Mouse (Mus musculus): Measurements from ENCODE around the gene Tas2r140.

Gene Tas2r140

DNA sequence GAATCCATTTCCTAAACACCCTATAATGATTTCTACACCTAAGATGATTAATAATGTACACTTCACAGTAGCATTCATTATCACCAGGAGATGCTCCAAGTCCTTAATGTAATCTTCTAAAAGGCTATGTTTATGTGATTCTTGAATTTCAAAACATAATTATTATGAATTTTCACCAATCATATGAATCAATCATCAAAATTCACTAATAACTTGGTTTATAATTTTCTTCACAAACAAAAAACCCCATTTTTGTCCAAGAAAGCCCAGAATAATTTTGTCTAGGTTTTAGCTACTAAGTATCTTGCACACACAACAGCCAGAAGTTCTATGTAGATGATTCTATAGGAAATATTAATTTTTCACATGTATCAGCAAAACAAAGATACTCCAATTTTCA is at the start of gene Tas2r140:
Tas2r140 (minus strand) TSS at position 101 of the 400 bp plus-strand sequence.
- DNase-seq (ENCODE audit: low read depth, low spot score), result no peak

DNA sequence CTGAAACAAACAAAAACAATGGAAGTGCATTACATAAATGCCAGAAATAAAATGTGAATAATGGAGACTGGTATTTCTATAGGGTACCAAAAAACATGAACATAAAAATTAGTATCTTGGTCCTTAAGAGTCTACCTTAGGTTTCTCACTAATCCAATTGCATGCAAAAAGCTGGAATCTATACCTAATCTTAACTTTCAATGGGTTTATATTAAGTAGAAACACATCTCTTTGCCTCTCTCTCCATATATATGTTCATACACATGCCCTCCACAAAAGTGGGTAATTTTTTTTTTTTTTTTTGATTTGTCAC is 48.9 kb upstream of the Tas2r140 start, which contains the start of gene Smim10l1:
Smim10l1 (plus strand) TSS at position 301 of the 313 bp plus-strand sequence.
- no peak for DNase-seq (ENCODE audit: low read depth, low spot score)

DNA sequence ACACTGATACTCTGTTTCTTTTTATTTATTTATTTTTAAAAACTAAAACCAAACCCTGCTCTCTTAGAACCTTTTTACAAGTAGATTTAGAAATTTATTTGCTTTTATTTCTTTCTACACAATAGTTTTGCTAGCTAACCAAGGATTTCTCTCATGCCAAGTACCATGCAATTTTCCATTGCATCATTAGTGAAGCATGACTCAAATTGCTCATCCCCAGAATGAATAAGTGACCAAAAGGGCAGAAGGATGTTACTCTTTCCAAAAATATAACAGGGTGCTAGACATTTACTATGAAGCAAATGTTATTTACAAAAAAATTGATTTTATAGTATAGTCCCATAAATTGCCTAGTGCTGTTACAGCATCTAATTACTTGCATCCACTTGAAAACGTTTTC is 46.8 kb upstream of the Tas2r140 start:
- DNase-seq (ENCODE audit: low read depth, low spot score), result no peak

DNA sequence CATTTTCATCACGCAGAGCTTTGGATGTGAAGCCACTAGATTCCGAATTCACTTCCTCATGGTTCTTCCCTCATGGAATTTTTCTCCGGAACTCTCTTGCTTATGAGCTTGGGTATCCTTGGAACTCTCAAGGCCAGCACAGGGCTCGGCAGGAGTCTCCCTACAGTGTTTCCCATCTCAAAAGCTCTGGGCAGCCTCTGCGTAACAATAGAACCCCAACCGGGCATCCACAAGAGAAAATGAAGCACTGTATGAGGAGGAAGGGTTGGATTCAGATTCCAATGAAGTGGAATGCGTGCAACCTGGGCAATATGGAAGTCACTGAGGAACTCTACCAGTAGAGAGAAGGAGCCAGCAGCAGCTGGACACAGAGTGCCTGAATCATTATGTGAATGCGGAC is 36.6 kb upstream of the Tas2r140 start:
- DNase-seq (ENCODE audit: low read depth, low spot score), result no peak

DNA sequence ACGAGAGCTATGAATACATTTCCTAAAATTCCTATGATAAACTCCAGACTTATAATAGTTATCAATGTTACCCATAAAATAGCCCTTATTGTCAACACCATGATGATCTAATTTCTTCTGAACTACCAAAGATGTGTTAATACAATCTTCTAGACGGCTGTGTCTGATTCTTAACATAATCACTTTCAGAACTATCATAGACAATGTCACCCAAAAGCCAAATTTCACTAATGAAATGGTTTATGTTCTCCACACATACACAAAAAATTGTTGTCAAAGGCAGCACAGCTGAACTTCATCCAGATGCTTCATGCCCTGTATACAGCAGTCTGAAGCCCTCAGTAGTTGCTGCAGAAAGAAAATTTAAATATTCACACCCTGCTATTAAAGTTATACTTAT is 18.6 kb downstream of the Tas2r140 start, which contains the start of gene Tas2r103:
Tas2r103 (minus strand) TSS at position 101 of the 400 bp plus-strand sequence.
- no peak for DNase-seq (ENCODE audit: low read depth, low spot score)

Measured in brain, adult 2 months (tissue).